Mouse (Mus musculus) neutrophil, adult 5-6 weeks (primary cell): ENCODE data around the gene Tppp2. TPM values are rescaled to one million over a fixed set of nuclear protein-coding genes. Genes with fewer than 3 reads are reported as not detected.

Experiments used
- ATAC-seq: fragments of 151-379, 151-347 bp; 2 replicates; pipeline ENCODE4 v1.8.0; 2017; ENCODE audit warnings: mild to moderate bottlenecking, moderate TSS enrichment; ENCODE audit not compliant: insufficient number of reproducible peaks, poor library complexity, low FRiP score, severe bottlenecking; ENCODE audit errors: extremely low read depth
- total RNA-seq: library from RNA; stranded (forward); fragments of 200-1000 nt; gene quantifications from 2 replicates; pipeline ENCODE4 v1.2.3, GENCODE M21; 2017

Gene Tppp2
- total RNA-seq, 1 experiment from 2014 or later, result not detected

DNA sequence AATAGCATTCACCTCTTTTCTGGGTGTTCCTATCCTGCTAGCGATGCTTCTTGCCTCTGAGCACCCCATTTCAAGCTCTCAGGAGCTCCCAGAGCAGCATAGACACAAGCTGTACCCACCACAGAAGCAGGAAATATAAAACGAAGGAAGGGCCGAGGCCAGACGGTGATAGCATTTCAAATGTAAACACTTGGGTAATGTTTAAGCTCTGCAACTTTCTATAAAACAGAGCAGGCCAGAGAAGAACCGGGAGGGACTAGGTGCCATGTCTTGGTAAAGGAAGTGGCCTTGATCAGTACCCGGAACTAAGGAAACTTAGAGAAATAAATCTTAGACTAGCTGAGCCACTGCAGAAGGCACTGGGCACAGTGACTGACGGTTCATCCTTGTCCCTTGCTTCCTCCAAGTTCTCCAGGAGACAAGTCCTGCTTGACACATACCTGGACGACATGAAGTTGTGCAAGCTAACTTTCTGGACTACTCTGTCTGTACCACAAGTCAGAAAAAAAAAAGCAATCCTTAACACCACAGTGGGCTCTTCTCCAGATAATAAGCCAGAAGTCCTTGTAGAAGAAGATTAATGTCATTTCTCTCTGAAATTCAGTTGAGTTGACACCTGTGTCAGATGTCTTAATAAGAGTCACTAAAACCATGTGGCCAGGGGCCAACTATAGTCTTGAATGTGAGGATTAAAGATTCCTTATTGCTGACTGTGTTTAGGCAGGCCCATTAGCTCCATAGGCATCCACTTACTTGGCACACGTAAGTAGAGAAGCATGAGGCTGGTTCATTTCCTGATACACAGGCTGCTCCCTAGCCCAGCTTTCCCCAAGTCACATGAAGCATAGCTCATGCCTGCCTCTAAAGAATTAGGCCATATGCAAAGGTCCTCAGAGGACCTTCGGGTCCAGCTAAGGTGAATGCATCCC is 14.1 kb downstream of the Tppp2 start:
- no peak for ATAC-seq

DNA sequence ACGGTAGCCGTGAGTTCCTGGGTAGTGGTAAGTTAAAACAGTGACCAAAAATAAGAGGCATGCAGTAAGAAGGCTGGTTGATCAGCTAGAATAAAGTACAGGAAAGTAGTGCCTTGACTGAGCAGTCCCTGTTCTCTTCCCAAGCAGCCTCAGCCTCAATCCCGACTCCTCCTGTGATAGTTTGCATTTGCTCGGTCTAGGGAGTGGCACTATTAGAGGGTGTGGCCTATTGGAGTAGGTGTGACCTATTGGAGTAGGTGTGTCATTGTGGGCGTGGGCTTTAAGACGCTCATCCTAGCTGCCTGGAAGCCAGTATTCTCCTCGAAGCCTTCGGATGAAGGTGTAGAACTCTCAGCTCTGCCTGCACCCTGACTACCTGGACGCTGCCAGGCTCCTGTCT is 20.8 kb downstream of the Tppp2 start:
- no peak for ATAC-seq

DNA sequence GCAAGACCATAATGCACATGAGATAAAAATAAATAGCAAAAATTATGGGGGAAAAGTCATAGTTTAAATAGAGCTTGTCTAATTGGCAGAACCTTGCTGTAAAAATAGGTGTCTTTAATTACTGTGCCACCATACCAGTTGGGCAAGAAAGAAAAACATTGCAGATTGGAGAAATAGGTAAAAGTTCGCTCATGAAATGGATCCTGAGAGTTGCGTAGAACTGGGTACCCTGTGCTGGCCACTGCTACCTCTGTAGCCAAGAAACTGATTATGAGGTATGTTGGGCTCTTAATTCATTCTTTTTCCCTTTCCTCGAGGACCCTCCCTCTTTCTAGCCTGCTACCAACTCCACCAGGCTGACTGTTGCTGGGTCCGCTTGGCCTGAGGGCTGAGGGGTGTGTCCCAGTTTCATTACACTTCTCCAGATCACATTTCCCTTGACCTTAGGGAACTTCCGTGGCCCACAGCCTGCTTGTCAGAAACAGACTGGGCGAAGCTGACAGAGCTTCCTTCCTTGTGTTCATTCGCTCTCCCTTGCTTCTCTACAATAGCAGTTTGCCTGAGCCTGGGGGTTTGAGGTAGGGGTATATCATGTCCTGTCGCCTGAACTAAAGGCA is 22.8 kb downstream of the Tppp2 start:
- ATAC-seq, result no peak

DNA sequence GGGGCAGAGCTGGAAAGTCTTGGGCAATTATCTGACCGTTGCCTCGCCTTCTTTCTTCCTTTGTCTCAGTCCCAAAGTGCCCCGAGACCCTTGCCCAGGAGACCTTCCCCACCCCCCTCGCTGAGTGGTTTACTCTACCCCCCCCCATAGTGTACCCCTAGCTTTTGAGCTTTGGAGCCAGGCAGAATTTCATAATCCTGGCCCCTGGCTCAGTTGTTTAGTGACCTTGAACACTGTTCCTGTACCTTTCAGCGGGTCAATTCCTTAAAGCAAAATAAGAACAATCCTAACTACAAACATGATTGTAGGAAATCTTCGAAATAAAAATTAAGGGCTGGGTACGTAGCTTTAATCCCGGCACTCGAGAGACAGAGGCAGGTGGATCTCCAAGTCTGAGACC is 23.4 kb downstream of the Tppp2 start:
- no peak for ATAC-seq

DNA sequence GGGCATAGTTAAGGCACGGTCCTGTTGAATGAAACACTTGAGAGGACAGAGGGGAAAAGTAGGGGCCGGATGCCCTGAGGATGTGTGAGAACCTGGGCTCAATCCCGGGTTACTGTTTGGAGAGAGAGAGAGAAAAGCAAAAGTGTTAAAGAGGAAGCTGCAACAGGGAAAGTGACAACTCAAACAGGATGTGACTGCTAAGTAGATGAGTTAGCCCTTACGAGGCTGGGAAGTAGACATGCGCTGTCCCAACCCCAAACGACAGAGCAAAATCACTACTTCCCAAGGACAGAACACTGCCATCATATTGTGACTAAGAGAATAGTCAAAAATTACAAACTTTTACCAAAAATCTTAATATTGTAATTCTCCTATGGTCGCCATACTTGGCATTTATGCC is 24.0 kb downstream of the Tppp2 start:
- ATAC-seq, result no peak

DNA sequence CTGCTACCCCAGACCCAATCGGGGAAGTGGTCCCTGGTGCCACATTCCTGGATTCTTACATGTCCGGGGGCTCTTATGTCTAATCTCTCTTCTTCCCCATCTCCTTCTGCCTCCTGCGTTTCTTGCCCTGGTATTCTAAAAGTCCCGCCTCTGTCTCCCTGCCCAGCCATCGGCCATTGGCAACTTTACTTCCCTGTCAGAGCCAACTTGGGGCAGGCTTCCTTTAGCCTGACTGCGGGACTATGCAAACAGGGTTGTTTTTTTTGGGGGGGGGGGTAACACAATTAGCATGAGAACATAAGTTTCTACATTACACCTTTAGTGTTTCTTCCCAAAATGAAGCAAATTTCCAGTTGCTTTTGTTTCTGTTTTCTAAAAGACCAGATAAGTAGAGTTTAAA is 25.1 kb downstream of the Tppp2 start:
- ATAC-seq, result no peak

DNA sequence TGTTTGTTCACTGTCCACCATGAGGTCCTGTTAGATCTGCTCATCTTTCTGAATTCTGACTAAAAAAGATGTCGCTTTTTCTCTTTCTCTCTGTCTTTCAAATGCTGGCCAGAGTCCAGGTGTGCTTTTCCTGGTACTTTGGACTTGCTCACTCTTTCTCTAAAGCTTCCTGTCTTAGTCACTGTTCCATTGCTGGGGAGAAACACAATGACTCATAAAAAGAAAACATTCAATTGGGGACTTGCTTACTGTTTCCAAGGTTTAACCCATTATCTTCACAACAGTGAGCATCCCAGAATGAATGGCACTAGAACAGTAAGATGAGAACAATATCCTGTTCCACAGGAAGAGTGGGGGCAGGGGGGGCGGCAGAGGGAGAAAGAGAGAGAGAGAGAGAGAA is 42.1 kb downstream of the Tppp2 start:
- ATAC-seq, result no peak

DNA sequence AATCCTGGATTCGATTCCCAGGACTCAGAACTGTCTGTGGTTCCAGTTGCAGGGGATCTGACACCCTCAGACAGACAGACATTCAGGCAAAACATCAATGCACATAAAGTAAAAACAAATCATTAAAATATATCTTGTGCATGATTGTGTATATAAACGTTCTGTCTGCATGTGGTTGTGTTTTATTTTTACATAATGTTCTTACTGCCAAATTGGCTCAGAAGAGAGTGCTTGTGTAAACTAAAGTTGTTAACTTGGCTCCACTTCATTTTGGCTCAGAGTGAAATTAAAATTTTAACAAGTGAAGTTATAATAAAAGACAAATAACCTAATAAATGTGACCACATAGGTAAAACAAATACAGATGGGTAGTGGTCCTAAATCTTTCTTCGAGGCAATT is 49.2 kb downstream of the Tppp2 start:
- no peak for ATAC-seq

Other genes starting within 250 kb of the Tppp2 start
- gene Gm17079, start 223.0 kb upstream of the Tppp2 start, total RNA-seq, result not detected in 2 replicates
- not detected in 2 replicates for gene Gm5800, start 201.2 kb upstream of the Tppp2 start, total RNA-seq
- not detected in 2 replicates for gene Ang4, start 144.8 kb upstream of the Tppp2 start, total RNA-seq
- not detected in 2 replicates for gene AY358078, start 118.4 kb upstream of the Tppp2 start, total RNA-seq
- gene Ear6, start 64.7 kb upstream of the Tppp2 start, total RNA-seq, result not detected in 2 replicates
- gene Mettl17, start 33.6 kb upstream of the Tppp2 start, total RNA-seq, result 23.1 and 25.8 TPM in 2 replicates
- gene Slc39a2, start 25.5 kb upstream of the Tppp2 start, total RNA-seq, result 0.37 and 0.58 TPM in 2 replicates
- 0.74 and 4.7 TPM in 2 replicates for gene Ndrg2, start 4.3 kb upstream of the Tppp2 start, total RNA-seq
- gene Rnase13, start 4.3 kb downstream of the Tppp2 start, total RNA-seq, result not detected in 2 replicates
- 1.5 TPM in 1 of 2 replicates, not detected in the other for gene Arhgef40, start 66.3 kb downstream of the Tppp2 start, total RNA-seq
- not detected in 2 replicates for gene Tmem253, start 97.2 kb downstream of the Tppp2 start, total RNA-seq
- gene Zfp219, start 102.3 kb downstream of the Tppp2 start, total RNA-seq, result 5.1 and 5.8 TPM in 2 replicates
- gene Olfr221, start 124.0 kb downstream of the Tppp2 start, total RNA-seq, result not detected in 2 replicates
- 397 and 426 TPM in 2 replicates for gene Hnrnpc, start 185.6 kb downstream of the Tppp2 start, total RNA-seq
- 42.0 and 46.1 TPM in 2 replicates for gene Rpgrip1, start 192.3 kb downstream of the Tppp2 start, total RNA-seq